Mouse (Mus musculus) 416B (cell line): ENCODE measurements at regions not wholly inside any gene's neighbourhood (a gene's known extent, or its start where the extent isn't known, plus 50 kb on each side); places are given as distances from the start of the nearest gene placed in this dataset.

Source experiments
- DNase-seq: peaks from one replicate; pipeline ENCODE4 v3.0.0; 2011; ENCODE audit warnings: low read depth

- DNase-seq, result no peak
Observed at GRCm38 (mm10) chr13:107904051-107904740, 140.1 kb upstream of the Smim15 start.

DNA sequence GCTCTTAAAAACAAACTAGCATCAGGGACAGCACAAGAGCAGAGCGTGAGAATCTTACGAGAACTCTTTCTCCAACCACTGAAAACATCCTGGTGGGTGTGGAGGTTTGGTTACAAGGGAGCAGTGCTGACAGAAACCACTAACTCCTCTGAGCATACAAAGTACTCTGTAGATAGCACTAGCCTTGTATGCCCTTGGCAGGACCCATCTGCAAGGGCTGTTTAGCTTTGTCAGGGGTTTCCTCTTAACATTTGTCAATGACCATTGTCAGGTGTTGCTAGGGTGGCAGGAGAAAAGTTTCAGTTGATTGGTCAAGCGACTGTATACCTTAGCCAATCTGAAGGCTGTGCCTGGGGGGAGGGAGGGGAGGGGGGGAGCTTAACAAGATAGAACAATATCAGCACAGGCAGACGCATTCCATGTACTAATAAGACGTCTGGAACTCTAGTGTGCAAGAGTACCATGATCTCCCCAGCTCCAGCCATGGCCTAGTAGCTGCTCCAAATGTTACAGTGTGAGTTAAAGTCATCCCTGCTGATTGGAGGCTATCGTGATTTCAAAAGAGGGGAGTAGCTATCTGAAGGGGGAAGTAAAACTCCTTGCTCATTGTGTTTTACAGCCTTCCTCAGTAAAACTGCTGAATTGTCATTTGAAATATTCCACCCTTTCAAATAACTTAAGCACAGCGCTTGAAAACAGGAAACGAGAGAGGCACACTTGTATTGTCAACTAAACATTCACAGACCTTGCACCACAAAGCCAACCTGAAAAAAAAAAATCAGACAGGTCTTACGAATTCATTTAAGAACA lies 140.9 kb upstream of the Smim15 start:
- DNase-seq, result peak; percentile 41

GRCm38 (mm10) chr13:107902800-107903149 lies 141.5 kb upstream of the Smim15 start:
- DNase-seq, result no peak

DNA sequence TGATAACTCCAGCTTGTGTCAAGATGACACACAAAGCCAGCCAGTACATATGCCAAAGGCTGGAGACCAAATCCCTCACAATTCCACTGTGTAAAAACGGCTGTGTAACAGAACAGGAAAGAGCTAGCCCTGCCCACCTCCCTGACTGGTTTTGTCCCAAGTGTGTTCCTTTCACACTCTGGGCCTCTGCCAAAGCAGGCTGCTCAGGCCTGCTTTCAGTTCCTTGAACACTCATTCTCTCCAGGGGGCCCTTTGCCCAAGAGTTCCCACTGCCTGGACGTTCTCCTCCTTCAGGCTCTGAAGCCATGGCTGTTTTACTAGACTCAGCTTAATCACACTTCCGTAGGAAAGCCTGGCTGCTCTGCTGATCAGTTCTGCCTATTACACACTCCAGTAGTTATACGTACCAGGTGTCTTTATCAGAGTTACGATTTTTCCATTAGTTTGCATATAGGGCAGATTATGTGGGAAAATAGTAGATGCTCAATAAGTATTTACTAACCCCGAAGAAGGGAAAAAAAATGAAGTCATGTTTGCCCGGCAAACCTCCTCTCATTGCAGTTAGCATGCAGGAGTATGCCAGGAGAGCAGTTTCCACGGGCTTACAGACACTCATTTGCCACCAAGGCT lies 144.5 kb upstream of the Smim15 start:
- DNase-seq, result no peak

GRCm38 (mm10) chr13:107897646-107898045 lies 146.6 kb upstream of the Smim15 start:
- DNase-seq, result no peak

DNA sequence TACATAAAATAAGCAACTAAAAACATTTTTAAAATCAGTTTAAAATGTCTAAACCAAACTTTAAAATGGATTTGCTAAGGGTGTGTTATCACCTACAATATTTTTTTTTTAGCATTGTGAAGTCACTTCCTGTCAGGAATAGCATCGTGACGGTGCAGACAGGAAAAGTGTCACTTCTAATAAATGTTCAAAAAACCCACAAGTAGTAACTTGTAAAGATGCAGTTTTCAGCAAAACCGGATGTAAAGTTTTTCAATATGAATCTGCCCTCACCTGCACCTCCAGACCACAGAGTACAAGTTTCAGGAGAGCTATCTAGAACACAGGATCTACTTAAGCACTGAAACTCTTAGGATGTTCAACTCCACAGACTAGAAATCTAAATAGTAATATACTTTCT lies 147.1 kb upstream of the Smim15 start:
- DNase-seq, result peak; percentile 38

- DNase-seq, result no peak
Observed at GRCm38 (mm10) chr13:107893581-107894183, 150.6 kb upstream of the Smim15 start.

- no peak for DNase-seq
Observed at GRCm38 (mm10) chr13:107893081-107893480, 151.2 kb upstream of the Smim15 start.

DNA sequence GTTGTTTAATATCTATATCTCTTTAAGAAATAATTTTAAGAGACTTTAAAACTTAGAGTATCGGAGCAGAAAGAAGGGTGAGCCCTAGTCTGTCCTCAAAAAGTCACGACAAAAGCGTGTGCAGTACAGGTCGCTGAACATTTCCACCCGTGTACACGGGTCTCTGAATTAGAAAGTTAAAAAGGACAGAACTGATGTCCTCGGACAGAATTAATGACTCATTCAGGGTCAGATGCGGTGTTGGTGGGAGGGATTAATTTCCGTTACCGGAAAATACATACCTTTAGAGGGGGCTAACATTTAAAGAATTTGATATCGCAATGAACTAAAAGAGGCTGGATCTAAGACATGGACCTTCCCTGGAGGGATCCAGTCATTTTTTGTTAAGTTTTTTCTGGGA lies 152.3 kb upstream of the Smim15 start:
- DNase-seq, result peak; percentile 46

- DNase-seq, result peak; percentile 64
Observed at GRCm38 (mm10) chr13:107890866-107891821, 153.1 kb upstream of the Smim15 start.

GRCm38 (mm10) chr13:107889985-107890865 lies 154.0 kb upstream of the Smim15 start:
- peak; percentile 100 for DNase-seq

- DNase-seq, result no peak
Observed at GRCm38 (mm10) chr13:107889588-107889984, 154.7 kb upstream of the Smim15 start.

DNA sequence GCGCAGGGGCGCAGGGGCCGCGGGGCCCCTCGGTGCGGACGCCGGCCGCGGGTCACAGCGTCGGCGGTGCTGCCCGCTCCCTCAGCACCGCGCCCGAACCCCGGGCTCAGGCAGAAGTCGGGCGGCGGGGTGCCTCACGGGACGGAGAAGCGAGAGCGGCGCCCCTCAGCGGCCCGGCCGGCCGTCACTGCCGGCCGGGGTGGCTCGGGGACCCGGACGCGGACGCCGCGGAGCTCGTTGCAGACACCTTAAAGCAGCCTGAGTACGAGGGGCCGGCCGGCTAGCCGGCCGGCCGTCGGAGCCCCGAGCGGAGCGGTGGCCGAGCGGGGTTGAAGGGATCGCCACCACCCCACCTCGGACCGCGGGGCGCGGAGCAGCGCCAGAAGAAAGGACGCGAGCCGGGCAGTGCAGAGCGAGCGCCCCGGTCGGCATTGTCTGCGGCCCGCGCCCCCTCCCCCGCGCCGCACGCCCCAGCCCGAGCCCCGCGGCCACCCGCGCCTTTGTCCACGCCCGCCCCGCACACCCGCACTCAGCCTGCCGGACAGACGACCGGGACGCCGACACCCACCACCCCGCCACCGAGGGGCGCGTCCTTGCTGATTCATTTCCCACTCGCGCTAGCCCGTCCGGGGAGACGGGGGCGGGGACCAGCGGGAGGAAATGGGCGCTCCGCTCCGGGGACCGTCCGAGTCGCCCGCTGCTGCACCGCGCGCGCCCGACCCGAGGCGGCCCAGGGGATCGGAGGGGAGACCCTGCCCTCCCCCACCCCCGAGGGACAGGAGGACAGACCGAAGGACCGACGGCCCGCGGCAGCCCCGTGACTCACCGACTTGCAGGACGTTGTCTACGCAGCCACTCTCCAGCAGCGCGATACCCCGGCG lies 155.4 kb upstream of the Smim15 start:
- DNase-seq, result peak; percentile 48

DNA sequence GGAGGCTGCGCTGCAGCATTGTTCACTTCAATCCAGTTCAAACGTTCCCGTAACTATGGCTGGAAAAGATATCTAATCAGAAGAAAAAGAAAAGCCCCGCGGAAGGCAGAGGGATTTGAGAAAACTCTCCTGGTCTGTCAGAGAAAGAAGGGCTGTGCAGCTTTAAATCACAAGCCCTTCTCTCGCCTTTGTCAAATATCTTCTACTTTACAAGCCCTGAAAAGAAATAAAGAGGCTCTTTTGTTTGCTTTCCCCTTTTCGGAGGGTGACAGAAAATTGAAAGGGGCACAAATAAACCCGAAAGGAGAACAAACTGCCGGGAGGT lies 156.1 kb upstream of the Smim15 start:
- DNase-seq, result no peak

DNA sequence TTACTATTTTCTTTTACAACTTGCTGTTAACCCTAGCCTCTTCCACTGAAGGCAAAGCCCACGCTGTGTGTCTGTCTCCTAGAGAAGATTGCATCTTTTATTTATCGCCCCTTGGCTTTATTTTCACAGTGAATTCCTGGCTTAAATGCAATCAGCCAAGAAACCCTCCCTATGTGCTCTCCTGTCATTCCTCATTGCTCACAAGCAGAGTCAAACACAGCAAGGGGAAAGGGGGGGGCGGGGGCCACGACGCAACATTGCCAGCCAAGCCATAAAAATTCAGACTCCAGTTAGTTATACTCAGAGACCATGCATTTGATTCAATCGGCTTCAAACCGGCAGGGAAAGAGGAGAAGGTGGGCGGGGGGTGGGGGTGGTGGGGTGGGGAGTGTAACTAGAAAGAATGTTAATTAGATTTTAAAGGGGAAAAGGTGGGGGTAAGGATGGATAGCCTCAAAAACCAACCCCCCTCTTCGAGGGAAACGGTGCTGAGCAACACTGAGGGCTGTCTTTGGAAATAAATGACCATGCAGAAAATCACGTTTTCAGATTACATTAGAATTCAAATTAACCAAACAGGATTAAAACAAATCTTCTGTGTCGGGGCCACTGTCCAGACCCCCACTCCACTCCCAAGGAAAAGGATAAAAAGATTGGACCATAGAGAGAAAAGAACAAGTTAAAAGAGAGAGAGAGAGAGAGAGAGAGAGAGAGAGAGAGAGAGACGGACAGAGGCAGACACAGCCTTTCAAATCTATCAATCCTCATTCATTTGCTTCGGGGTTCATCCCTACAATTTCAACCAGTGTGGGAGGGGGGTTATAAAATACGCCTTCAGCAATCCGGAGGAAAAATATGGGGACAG lies 156.6 kb upstream of the Smim15 start:
- no peak for DNase-seq

DNA sequence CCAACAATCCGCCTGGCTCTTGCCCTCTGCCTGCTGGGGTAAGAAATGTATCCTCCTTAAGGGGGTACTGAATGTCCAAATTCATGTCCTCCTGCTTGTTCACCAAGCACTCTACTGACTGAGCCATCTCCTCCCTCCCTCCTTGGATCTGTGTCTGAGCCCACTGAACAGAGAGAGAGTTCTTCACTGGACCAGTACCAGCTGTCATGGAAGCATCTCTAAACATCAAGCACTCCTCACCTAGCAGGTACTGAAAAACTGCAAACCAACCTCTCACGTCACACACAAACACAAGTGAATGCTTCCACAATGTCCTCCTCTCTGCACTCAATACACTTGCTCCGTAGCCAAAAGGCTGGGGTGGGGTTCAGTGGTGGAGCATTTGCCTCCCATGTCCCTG lies 159.4 kb upstream of the Smim15 start:
- DNase-seq, result no peak

GRCm38 (mm10) chr13:107882337-107882736 lies 161.9 kb upstream of the Smim15 start:
- DNase-seq, result no peak

DNA sequence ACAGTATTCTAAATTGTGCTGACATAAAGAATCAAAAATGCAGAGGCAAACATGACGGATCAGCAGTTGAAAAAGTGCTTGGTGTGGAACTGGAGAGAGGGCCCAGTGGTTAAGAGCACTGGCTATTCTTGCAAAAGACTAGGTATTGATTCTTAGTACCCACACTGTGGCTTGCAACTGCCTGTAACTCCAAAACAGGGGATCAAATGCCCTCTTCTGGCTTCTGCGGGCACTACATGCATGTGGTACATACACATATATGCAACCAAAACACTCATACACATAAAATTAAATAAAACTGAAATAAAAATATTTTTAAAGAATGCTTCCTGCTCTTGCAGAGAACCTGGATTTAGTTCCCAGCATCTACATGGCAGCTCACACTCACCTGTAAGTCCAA lies 163.7 kb upstream of the Smim15 start:
- DNase-seq, result no peak

GRCm38 (mm10) chr13:107879535-107879934 lies 164.7 kb upstream of the Smim15 start:
- peak; percentile 86 for DNase-seq
